Mouse (Mus musculus) B cell, adult 2 months (primary cell): ENCODE results near the gene Rps6ka5.

Experiments
- DNase-seq, 2 experiments: peaks; one replicate each; pipeline ENCODE4 v3.0.0; 2022

Gene Rps6ka5

DNA sequence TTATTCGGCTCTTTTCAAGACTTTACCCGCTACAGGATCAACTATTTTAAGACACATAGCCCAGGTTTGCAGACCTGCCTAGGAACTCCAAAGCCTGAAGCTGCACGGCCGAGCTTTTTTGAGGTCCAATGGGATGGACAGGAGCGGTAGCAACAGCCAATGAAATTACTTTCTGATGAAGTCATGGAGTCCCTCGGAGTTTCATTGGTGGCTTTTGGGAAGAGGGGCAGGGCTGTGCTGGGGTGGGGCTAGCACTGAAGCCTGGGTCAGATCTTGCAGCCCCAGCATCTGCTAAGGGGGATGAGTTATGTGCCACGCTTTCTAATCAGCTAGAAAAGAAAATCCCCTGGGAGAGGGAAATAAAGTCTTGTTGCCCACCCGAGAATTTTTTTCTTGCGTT lies 199.0 kb downstream of the Rps6ka5 start:
- DNase-seq = peak; percentile 70 to 71

GRCm38 (mm10) chr12:100527241-100527640 lies 199.5 kb downstream of the Rps6ka5 start:
- peak in 1 of 2 experiments; percentile 35 for DNase-seq

DNA sequence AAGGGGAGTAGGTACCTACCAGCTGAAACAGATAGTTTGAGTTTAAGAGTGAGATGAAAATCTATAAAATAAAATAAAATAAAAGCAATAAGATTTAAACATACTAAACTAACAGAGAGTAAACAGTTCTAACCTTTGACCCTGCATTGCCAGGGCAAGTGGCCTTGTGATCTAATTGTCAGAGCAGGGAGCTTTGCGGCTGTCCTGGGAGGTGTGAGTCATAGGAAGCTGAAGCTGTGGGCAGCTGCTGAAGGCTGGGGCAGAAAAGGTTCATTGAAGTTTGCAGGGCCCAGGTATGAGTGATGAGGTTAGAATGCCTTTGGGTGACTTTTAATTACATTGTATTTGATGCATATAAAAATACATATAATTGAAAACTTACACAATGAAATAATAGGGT lies 200.8 kb downstream of the Rps6ka5 start:
- no peak for DNase-seq

GRCm38 (mm10) chr12:100520794-100521186 lies 206.0 kb downstream of the Rps6ka5 start, which contains the start of gene Ttc7b:
TSS of gene Ttc7b (minus strand) at chr12:100520826.
- DNase-seq = peak; percentile 64 to 77

GRCm38 (mm10) chr12:100520077-100520793 lies 206.5 kb downstream of the Rps6ka5 start:
- peak; percentile 58 to 70 for DNase-seq

GRCm38 (mm10) chr12:100519684-100520076 lies 207.1 kb downstream of the Rps6ka5 start:
- no peak for DNase-seq

DNA sequence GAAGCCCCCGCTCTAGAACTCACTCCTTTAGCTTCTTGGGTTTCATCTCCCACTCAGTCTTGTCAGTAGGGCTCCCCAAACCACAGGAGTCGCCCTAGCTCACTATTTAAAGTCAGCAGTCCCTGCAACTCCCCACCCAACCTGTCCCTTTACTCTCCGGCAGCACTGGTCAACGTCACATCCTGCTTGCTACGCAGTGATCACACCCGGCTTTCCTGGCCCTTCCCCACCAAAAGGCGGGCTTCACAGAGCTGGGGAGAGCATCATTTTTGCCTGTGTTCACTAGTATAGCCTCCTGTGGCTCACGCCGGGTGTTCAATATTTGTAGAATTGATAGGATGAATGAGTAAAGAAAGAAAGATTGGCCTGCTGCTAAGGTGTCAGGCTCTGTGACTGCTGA lies 209.4 kb downstream of the Rps6ka5 start:
- no peak for DNase-seq

DNA sequence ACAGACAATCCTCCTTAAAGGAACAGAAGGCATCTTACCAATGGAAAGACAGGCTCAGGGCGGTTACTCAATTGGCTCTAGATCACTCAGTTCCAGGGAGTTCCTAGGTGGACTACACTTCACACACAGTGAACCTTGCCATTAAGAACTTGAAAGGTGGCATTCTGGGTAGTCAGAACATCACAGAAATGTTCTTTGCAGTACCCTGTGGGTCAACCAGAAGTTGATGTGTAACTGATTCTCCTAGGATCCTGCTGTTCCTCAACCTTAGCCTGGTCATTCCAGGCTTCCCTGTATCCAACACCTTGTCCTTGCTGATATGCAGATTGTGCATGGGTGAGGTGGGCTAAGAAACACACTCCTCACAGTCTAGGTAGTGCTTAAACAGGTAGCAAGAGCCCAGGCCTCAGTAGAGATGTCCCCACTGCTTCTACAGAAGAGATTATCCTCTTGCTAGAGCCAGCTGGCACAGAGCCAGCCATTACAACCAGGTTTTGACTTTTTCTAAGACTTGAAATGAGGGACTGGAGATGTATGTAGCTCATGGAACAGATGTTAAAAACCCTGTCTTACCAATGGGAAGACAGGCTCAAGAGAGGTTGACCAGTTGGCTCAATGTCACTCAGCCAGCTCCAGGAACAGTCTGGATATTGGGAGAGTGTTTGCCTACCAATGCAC lies 210.5 kb downstream of the Rps6ka5 start:
- no peak for DNase-seq

GRCm38 (mm10) chr12:100515493-100515892 lies 211.3 kb downstream of the Rps6ka5 start:
- DNase-seq = no peak

- no peak for DNase-seq
Measured at GRCm38 (mm10) chr12:100514611-100515010, 212.2 kb downstream of the Rps6ka5 start.

DNA sequence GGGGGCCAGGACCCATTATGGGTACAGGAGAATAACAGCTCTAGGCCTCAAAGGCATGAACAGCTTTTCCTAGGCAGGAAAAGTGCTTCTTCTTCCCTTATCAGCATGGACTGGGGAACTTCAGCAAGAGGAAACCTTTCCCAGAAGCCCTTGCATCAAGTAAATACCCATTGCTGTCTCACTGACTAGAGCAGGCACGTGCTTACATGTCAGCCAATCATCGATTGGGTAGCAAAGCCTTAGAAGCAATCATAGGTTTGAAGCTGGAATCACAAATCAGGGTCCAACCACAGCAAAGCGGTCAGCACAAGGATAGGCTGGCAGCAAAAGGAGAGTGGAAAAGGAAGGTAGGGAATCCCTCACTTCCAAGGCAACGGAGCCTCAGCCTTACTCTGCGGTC lies 213.7 kb downstream of the Rps6ka5 start:
- no peak for DNase-seq

- DNase-seq = no peak
Measured at GRCm38 (mm10) chr12:100512641-100513040, 214.1 kb downstream of the Rps6ka5 start.

DNA sequence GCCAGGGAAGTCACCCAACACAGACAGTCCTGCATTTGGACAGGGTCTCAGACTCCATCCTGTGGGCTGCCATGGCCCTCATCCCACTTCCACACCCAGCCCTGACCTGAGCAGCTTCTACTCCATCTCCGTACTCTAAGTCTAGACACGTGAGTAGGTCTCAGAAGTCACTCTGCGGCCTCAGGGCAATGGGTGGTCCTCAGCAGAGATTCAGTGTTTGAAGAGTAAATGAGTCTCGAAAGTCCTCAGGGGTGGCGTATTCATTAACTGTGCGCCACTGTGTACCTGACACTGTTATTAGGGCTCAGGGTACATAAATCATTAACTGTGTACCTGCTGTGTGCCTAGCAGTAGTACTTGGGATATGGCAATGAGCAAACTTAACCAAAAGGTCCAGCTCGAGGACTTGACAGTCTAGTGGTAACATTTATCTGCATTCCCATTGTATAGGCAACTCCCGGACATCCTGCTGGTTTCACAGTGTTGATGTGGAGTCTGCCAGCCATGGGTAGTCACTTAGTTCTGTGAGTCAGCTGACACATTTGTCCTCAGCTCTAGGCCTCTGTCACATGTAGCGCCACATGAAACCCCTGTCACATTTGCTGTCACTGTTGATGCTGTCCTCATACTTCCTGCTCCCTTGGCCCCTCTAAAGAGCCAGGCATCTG lies 217.0 kb downstream of the Rps6ka5 start:
- DNase-seq = no peak

GRCm38 (mm10) chr12:100508668-100509067 lies 218.1 kb downstream of the Rps6ka5 start:
- no peak for DNase-seq

DNA sequence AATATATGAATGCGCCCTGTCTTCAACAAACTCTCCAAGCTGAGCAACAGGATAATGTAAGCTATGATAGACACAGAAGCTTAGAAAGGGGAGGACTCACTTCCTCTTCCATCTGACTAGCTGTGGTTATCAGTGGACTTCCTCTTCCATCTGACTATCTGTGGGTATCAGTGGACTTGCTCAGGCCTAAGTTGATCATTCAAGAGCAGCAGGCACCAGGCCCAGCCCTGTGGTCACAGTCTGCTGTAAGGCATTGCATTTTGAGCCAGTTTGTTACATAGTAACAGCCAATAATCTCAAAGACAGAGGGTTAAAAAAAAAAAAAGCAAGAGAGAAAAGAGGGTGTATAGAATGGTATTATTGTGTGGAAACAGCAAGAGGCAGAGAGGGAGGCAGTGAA lies 221.3 kb downstream of the Rps6ka5 start:
- peak; percentile 28 to 38 for DNase-seq

DNA sequence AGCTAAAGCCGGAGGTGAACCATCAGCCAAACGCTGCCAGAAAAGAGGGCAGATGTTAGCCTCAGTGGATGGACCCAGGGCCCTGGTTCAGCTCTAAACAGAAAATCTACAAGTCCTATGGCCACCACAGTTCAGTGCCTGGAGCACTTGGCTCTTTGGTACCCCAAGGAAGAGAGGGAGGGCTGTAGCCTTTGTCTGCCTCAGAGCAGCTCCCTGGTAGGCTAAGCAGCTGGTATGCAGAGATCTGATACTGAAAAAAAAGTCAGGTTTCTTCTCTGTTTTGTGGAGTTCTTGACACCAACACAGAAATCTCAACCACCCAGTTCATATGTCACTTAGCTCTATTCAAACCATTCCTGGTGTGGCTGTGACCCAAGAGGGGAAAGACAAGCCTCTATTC lies 222.2 kb downstream of the Rps6ka5 start:
- DNase-seq = no peak

GRCm38 (mm10) chr12:100503659-100504058 lies 223.1 kb downstream of the Rps6ka5 start:
- no peak for DNase-seq

GRCm38 (mm10) chr12:100502544-100502943 lies 224.2 kb downstream of the Rps6ka5 start:
- DNase-seq = no peak

DNA sequence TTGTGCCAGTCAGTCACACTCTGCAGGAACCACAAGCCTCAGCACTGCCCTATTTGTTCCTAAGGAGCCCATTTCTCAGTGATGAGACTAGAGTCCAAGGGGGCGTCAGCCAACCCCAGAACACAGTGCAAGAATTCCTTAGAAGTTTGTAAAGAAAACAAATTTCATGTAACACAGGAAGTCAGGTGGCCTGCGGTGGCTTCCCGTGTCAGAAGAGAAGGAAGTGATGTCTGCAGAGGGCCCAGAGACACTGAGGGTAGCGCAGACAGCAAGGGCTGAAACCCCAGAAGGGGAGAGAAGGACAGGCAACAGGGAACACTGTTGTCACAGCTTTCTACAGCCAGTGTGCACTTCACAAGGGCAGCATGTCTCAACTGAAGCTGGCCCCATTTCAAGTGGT lies 225.5 kb downstream of the Rps6ka5 start:
- DNase-seq = peak; percentile 41 to 54

- DNase-seq = no peak
Measured at GRCm38 (mm10) chr12:100499469-100499868, 227.3 kb downstream of the Rps6ka5 start.
